Mouse (Mus musculus) spleen, adult 10 weeks (tissue): ENCODE results near the gene Cela3b. TPM values are rescaled to one million over a fixed set of nuclear protein-coding genes. Genes with fewer than 3 reads are reported as not detected.

Experiments
- polyA plus RNA-seq: library from polyadenylated mRNA; stranded (reverse); fragments of 350-450 nt; fragmentation: Illumina TruSeq; extraction: RNeasy Lipid Tissue Mini Kit (QIAGEN cat#74804); gene quantifications from one replicate; pipeline ENCODE4 v1.2.3, GENCODE M21; 2015; ENCODE audit warnings: low replicate concordance; ENCODE audit not compliant: insufficient read depth

Gene Cela3b
- 2.5 TPM for polyA plus RNA-seq

DNA sequence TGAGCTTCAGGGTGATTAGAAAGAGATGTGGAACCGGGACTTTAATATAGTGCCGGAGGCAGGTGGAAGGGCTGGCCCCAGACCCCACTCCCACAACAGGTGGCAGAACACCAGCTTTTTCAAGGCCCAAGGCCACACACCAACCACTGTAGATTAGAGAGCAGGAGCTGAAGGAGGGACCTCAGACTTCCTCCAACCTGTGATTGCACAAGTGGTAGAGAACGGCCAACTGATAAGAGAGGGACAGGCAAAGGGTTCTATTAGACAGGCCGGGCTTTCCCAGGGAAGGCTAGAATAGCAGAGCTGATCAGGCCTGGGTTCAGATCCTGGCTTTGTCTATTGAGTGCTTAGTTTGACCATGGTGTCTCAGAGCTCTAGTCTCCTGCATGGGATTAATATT is at the start of gene Cela3b:
Gene Cela3b, minus strand, starts transcription at position 39 of the 400 bp plus-strand sequence.

DNA sequence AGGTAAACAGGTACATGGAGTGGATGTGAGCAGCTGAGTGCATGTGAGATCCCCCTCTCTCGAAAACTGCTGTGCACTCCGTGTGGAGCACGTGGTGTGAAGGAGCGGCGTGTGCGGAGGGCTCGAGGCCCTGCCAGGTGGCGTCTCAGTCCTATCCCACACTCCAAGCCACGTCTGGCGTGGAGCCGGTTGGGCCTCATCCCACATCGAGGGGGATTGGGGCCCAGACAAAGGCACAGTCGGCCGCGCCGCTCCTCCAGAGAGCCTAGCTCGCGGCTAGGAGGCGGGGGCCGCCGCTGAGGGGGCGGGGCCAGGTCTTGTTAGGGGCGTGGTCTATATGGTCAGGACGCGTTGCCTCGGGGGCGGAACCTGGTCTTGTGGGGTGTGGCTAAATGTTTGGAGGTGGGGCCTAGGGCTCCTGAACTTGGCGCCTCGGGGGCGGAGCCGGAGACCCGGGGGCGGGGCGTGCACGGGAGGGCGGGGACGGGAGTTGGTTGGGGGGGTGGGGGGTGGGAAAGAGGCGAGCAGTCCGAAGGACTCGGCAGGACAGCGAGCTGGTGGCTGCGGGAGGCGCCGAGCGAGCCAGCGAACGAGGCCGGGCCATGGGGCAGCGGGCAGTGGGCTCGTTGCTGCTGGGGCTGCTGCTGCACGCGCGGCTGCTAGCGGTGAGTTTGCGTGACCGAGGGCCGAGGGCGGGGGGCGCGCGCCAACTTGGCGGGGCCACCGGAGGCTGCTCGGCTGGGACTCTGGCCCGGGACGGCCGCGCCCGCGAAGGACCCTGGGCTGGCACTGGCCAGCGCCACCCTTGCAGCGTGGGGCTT is 38.1 kb upstream of the Cela3b start, which contains the start of gene Hspg2:
Gene Hspg2, plus strand, starts transcription at position 510 of the 821 bp plus-strand sequence.

DNA sequence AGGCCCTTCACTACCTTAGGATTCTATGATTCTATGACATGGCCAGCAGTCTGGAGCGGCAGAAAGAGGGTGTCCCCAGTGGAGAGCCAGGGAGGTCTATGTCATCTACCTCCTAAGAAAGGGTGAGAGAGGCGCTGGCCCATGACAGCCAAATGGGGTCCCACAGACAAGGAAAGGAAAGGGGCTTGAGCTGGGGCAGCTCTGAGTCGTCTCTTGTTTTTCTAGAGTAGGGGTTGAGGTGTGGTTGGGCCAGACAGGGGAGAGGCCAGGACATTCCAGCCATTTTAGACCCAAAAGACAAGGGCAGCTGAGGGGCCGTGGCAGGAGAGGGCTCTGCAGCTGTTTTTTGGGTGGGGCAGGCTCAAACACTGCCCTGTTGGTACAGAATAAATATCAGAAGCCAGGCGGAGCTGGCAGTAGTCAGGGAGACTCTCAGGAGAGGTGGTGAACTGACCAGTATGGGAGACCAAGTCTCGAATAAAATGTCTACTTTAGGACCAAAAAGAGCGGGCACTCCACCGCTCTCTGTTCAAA is 23.0 kb upstream of the Cela3b start, which contains the start of gene 1700013G24Rik:
Gene 1700013G24Rik, plus strand, starts transcription at position 51 of the 534 bp plus-strand sequence.

DNA sequence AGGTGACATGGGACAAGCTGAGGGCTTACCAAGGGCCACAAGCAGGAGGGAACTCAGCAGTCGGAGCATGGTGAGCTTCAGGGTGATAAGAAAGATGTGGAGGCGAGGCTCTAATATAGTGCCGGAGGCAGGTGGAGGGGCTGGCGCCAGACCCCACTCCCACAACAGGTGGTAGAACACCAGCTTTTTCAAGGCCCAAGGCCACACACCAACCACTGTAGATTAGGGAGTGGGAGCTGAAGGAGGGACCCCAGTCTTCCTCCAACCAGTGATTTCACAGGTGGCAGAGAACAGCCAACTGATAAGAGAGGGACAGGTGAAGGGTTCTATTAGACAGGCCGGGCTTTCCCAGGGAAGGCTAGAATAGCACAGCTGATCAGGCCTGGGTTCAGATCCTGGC is 20.6 kb downstream of the Cela3b start, which contains the start of gene Cela3a:
Gene Cela3a, minus strand, starts transcription at position 101 of the 400 bp plus-strand sequence.

Other genes starting within 250 kb of the Cela3b start
- gene Wnt4, start 153.1 kb downstream of the Cela3b start, polyA plus RNA-seq = not detected
- 788 TPM for gene Cdc42, start 72.8 kb downstream of the Cela3b start, polyA plus RNA-seq
- not detected for gene Cela3a, start 20.7 kb downstream of the Cela3b start, polyA plus RNA-seq
- gene 1700013G24Rik, start 22.7 kb upstream of the Cela3b start, polyA plus RNA-seq = not detected
- 2.9 TPM for gene Hspg2, start 38.2 kb upstream of the Cela3b start, polyA plus RNA-seq
- not detected for gene Ldlrad2, start 144.0 kb upstream of the Cela3b start, polyA plus RNA-seq
- gene Usp48, start 163.2 kb upstream of the Cela3b start, polyA plus RNA-seq = 168 TPM
- 2.7 TPM for gene Rap1gap, start 234.2 kb upstream of the Cela3b start, polyA plus RNA-seq